In genomic region chr3:43461541-43462109, GRCm38 (mm10) we compare ENCODE assay signal across 25 mouse cellular contexts.
DNase-seq lines count a peak whose midpoint lies in the region; ATAC-seq and TF ChIP-seq lines count a peak whose summit lies in the region.
"Had no signal": no experiment of that assay in that cellular context is flagged by ENCODE, and none has a peak within 500 bp of the region (broad histone marks: within the 10 kb centered on the region; RNA-seq: fewer than 3 reads in every experiment).

No protein-coding gene starts in this region.

- no peak overlapping the region for H3K4me2 ChIP-seq in forebrain, embryonic 14.5 days (ENCODE audit: low read length)
- no peak overlapping the region for H3K4me2 ChIP-seq in forebrain, postnatal 0 days (ENCODE audit: low read depth)
- H3K4me2 ChIP-seq in embryonic facial prominence, embryonic 15.5 days (replicated peaks): no peak overlapping the region
- H3K4me2 ChIP-seq: heart, embryonic 13.5 days; intestine, embryonic 15.5 days; liver, embryonic 12.5 days; midbrain, embryonic 11.5 days had no signal

- no peak overlapping the region for H3K27ac ChIP-seq in forebrain, embryonic 14.5 days (ENCODE audit: low read depth, low read length)
- no peak overlapping the region for H3K27ac ChIP-seq in forebrain, postnatal 0 days (ENCODE audit: low read depth, low read length)
- H3K27ac ChIP-seq in embryonic facial prominence, embryonic 15.5 days (replicated peaks): no peak overlapping the region
- H3K27ac ChIP-seq: heart, embryonic 13.5 days; intestine, embryonic 15.5 days; layer of hippocampus, adult 2 months; left cerebral cortex, adult 2 months; liver, embryonic 12.5 days; stomach, postnatal 0 days had no signal

- no peaks in the 10 kb centered on the region for H3K4me1 ChIP-seq in forebrain, embryonic 14.5 days (ENCODE audit: control insufficient read depth, insufficient read depth, low read length)
- no peaks in the 10 kb centered on the region for H3K4me1 ChIP-seq in forebrain, postnatal 0 days (ENCODE audit: insufficient read depth)
- no peaks in the 10 kb centered on the region for H3K4me1 ChIP-seq in embryonic facial prominence, embryonic 15.5 days
- H3K4me1 ChIP-seq: heart, embryonic 13.5 days; intestine, embryonic 15.5 days; liver, embryonic 12.5 days had no signal

- no peak for ATAC-seq in forebrain, embryonic 14.5 days
- ATAC-seq in forebrain, postnatal 0 days: no peak
- peak; percentile 39; the same call in 1 of the 2 replicates for ATAC-seq in embryonic facial prominence, embryonic 15.5 days (ENCODE audit: insufficient number of reproducible peaks, low FRiP score, low TSS enrichment, low read depth)
- ATAC-seq: intestine, embryonic 15.5 days; liver, embryonic 12.5 days; liver, postnatal 0 days had no signal

- intact Hi-C loops in left cerebral cortex, postnatal 4 days (cut with DNase I): no loop called here

- H3K9ac ChIP-seq in forebrain, embryonic 14.5 days (ENCODE audit: low read length): no peak overlapping the region
- no peak overlapping the region for H3K9ac ChIP-seq in forebrain, postnatal 0 days
- H3K9ac ChIP-seq in embryonic facial prominence, embryonic 15.5 days: no peak overlapping the region
- H3K9ac ChIP-seq: heart, embryonic 13.5 days; intestine, embryonic 15.5 days; liver, embryonic 12.5 days; liver, postnatal 0 days had no signal

- DNase-seq in cerebellum, postnatal 14 days: peak; percentile 24 to 45
- no peak for DNase-seq in cerebellum, adult 8-10 months
- DNase-seq in forebrain, embryonic 14.5 days (ENCODE audit: low spot score): peak; percentile 1
- DNase-seq in forebrain, postnatal 0 days: no peak
- DNase-seq in left cerebral cortex, postnatal 4 days: peak; percentile 31
- no peak for DNase-seq in left cerebral cortex, adult 8-10 months (ENCODE audit: low spot score in 2 of 2)
- DNase-seq: adrenal gland, adult 8-10 months; cerebellum, adult 9-10 months; heart, postnatal 10 days; kidney, adult 2 months; kidney, postnatal 36 days; liver, postnatal 0 days; lung, postnatal 36 days; right cerebral cortex, adult 18-20 months; thymus, adult 18-20 months; thymus, postnatal 25 days had no signal

- H3K27me3 ChIP-seq in forebrain, embryonic 14.5 days (replicated peaks; ENCODE audit: control insufficient read depth, insufficient read depth, low read length): no peaks in the 10 kb centered on the region
- no peaks in the 10 kb centered on the region for H3K27me3 ChIP-seq in forebrain, postnatal 0 days (ENCODE audit: insufficient read depth, low read length)
- H3K27me3 ChIP-seq in embryonic facial prominence, embryonic 15.5 days: no peaks in the 10 kb centered on the region
- H3K27me3 ChIP-seq: heart, embryonic 13.5 days; intestine, embryonic 15.5 days; liver, embryonic 12.5 days had no signal

- no peaks in the 10 kb centered on the region for H3K36me3 ChIP-seq in forebrain, embryonic 14.5 days (ENCODE audit: control insufficient read depth, insufficient read depth, low read length)
- H3K36me3 ChIP-seq in forebrain, postnatal 0 days (ENCODE audit: insufficient read depth): no peaks in the 10 kb centered on the region
- no peaks in the 10 kb centered on the region for H3K36me3 ChIP-seq in embryonic facial prominence, embryonic 15.5 days
- H3K36me3 ChIP-seq: G1E; heart, embryonic 13.5 days; intestine, embryonic 15.5 days; liver, embryonic 12.5 days had no signal

- H3K4me3 ChIP-seq in forebrain, embryonic 14.5 days (ENCODE audit: low read depth, low read length): no peak overlapping the region
- H3K4me3 ChIP-seq in forebrain, postnatal 0 days (ENCODE audit: low read depth, low read length): no peak overlapping the region
- no peak overlapping the region for H3K4me3 ChIP-seq in embryonic facial prominence, embryonic 15.5 days (replicated peaks)
- H3K4me3 ChIP-seq: heart, embryonic 13.5 days; intestine, embryonic 15.5 days; layer of hippocampus, adult 2 months; left cerebral cortex, adult 2 months; liver, embryonic 12.5 days had no signal

- WGBS in forebrain, embryonic 14.5 days: 64% methylated on average over 3 of the region's 3 CpGs
- 67% methylated on average over 3 of the region's 3 CpGs for WGBS in forebrain, postnatal 0 days
- 81% methylated on average over 3 of the region's 3 CpGs for WGBS in embryonic facial prominence, embryonic 15.5 days

- TF ChIP-seq CTCF in forebrain, postnatal 0 days (IDR thresholded peaks at IDR 0.05; ENCODE audit: low read depth): no peak

- H3K9me3 ChIP-seq in forebrain, embryonic 14.5 days (replicated peaks; ENCODE audit: control insufficient read depth, low read length): no peaks in the 10 kb centered on the region
- no peaks in the 10 kb centered on the region for H3K9me3 ChIP-seq in forebrain, postnatal 0 days (ENCODE audit: low read length)
- H3K9me3 ChIP-seq in embryonic facial prominence, embryonic 15.5 days (replicated peaks): no peaks in the 10 kb centered on the region
- H3K9me3 ChIP-seq: G1E; heart, embryonic 13.5 days; intestine, embryonic 15.5 days; liver, embryonic 12.5 days had no signal

Comparison
In these comparisons a context has a peak if more than half of its experiments do, and no peak if none do; other contexts are left out.
1. DNase-seq: peak in cerebellum, postnatal 14 days (2 of 2), forebrain, embryonic 14.5 days (single experiment) and left cerebral cortex, postnatal 4 days (single experiment); none in cerebellum, adult 8-10 months (single experiment), forebrain, postnatal 0 days (single experiment) and left cerebral cortex, adult 8-10 months (0 of 2).